Mouse (Mus musculus) thymus, adult 2 months (tissue): Measurements from ENCODE around the gene Dpm3. TPM values are rescaled to one million over a fixed set of nuclear protein-coding genes. Genes with fewer than 3 reads are reported as not detected.

Source experiments
- DNase-seq: peaks from one replicate; pipeline ENCODE4 v3.0.0; 2021
- H3K27ac ChIP-seq: fragments of 200-500 bp; 2 replicates; pipeline ENCODE4 v1.5.1; 2012; ENCODE audit warnings: low read length, control low read depth; ENCODE audit not compliant: control insufficient read depth, insufficient read depth
- H3K27me3 ChIP-seq: fragments of 200-500 bp; 2 replicates; pipeline ENCODE4 v1.6.1; 2012; ENCODE audit warnings: mild to moderate bottlenecking, low read length, moderate library complexity, mixed read lengths; ENCODE audit not compliant: control insufficient read depth, insufficient read depth
- H3K36me3 ChIP-seq: fragments of 200-500 bp; 2 replicates; pipeline ENCODE4 v1.6.1; 2012; ENCODE audit warnings: mild to moderate bottlenecking, low read length, moderate library complexity; ENCODE audit not compliant: control insufficient read depth, insufficient read depth
- H3K4me1 ChIP-seq: fragments of 200-500 bp; replicated peaks from 2 replicates; pipeline ENCODE4 v1.6.1; 2012; ENCODE audit warnings: low read length; ENCODE audit not compliant: control insufficient read depth, insufficient read depth
- H3K4me3 ChIP-seq: fragments of 200-500 bp; 2 replicates; pipeline ENCODE4 v1.5.1; 2012; ENCODE audit warnings: mild to moderate bottlenecking, low read length, control low read depth, moderate library complexity; ENCODE audit not compliant: control insufficient read depth, insufficient read depth
- CTCF ChIP-seq: fragments of 200-500 bp; IDR thresholded peaks from 2 replicates; pipeline ENCODE4 v1.5.1; 2012; ENCODE audit warnings: mild to moderate bottlenecking, control low read depth, low read length, moderate library complexity, borderline replicate concordance; ENCODE audit not compliant: control insufficient read depth, poor library complexity, insufficient read depth; ENCODE audit errors: extremely low read depth
- POLR2A ChIP-seq: fragments of 200-500 bp; IDR thresholded peaks from 2 replicates; pipeline ENCODE4 v1.6.1; 2012; ENCODE audit warnings: mild to moderate bottlenecking, low read length, control low read depth, moderate library complexity; ENCODE audit not compliant: control insufficient read depth, poor library complexity, insufficient read depth; ENCODE audit errors: extremely low read depth
- WGBS: fragments of 180-500 bp; shearing (Covaris S2); methylation state at CpG from one replicate; pipeline ENCODE4 v1.1.7; 2018; 5-methylcytosine and 5-hydroxymethylcytosine counted together
- polyA plus RNA-seq: library from polyadenylated mRNA; depleted of rRNA; stranded (reverse); fragments of >200 nt; gene quantifications from 2 replicates; pipeline ENCODE4 v1.2.3, GENCODE M21; 2012

The Dpm3 gene
- polyA plus RNA-seq, 1 experiment, result 588 TPM

GRCm38 (mm10) chr3:89271760-89272159 is 12.6 kb downstream of the Dpm3 start:
- Histone ChIP-seq H3K27ac (no peak overlapping the region), H3K4me3 (no peak overlapping the region), H3K4me1 (peaks cover 23% of the 10 kb centered on the region), H3K36me3 (no peaks in the 10 kb centered on the region), H3K27me3 (no peaks in the 10 kb centered on the region; the same call in 1 of the 2 replicates)
- DNase-seq, result no peak
- WGBS, result 90% methylated on average over 6 of the region's 6 CpGs
- TF ChIP-seq POLR2A, result no peak
- TF ChIP-seq CTCF, result no peak

GRCm38 (mm10) chr3:89276061-89276460 is 16.9 kb downstream of the Dpm3 start:
- H3K27me3 ChIP-seq, result peaks cover 13% of the 10 kb centered on the region; the same call in 1 of the 2 replicates
- H3K4me1 ChIP-seq, result peaks cover 10% of the 10 kb centered on the region
- H3K4me3 ChIP-seq, result no peak overlapping the region
- H3K27ac ChIP-seq, result no peak overlapping the region
- no peak for DNase-seq
- TF ChIP-seq POLR2A (no peak), CTCF (no peak)
- WGBS, result 95% methylated on average over 13 of the region's 13 CpGs
- no peaks in the 10 kb centered on the region for H3K36me3 ChIP-seq

- H3K4me3 ChIP-seq, result no peak overlapping the region
- no peak for DNase-seq
- TF ChIP-seq CTCF (no peak), POLR2A (no peak)
- peaks cover 21% of the 10 kb centered on the region for H3K27me3 ChIP-seq
- 77% methylated on average over 14 of the region's 14 CpGs for WGBS
- no peaks in the 10 kb centered on the region for H3K36me3 ChIP-seq
- H3K4me1 ChIP-seq, result peaks cover 13% of the 10 kb centered on the region
- no peak overlapping the region for H3K27ac ChIP-seq
These were observed 18.3 kb downstream of the Dpm3 start for GRCm38 (mm10) chr3:89277281-89278021.

- peak overlapping the region; percentile 3; the same call in 1 of the 2 replicates for H3K4me3 ChIP-seq
- DNase-seq, result no peak
- WGBS, result 93% methylated on average over 7 of the region's 7 CpGs
These were observed 18.9 kb downstream of the Dpm3 start for GRCm38 (mm10) chr3:89278107-89278506.

GRCm38 (mm10) chr3:89278643-89279042 is 19.5 kb downstream of the Dpm3 start:
- TF ChIP-seq CTCF (no peak), POLR2A (no peak)
- Histone ChIP-seq H3K4me1 (peaks cover 13% of the 10 kb centered on the region), H3K27me3 (peaks cover 21% of the 10 kb centered on the region), H3K4me3 (no peak overlapping the region), H3K27ac (no peak overlapping the region), H3K36me3 (no peaks in the 10 kb centered on the region)
- DNase-seq, result no peak
- WGBS, result 58% methylated on average over 8 of the region's 8 CpGs

More at GRCm38 (mm10) chr3:89278107-89278506, 18.9 kb downstream of the Dpm3 start:
- H3K36me3 ChIP-seq, result no peaks in the 10 kb centered on the region
- TF ChIP-seq CTCF (no peak), POLR2A (no peak)
- peaks cover 21% of the 10 kb centered on the region for H3K27me3 ChIP-seq
- peaks cover 13% of the 10 kb centered on the region for H3K4me1 ChIP-seq
- no peak overlapping the region for H3K27ac ChIP-seq

GRCm38 (mm10) chr3:89279153-89279890 is 20.2 kb downstream of the Dpm3 start:
- WGBS, result 12% methylated on average over 35 of the region's 35 CpGs

More at GRCm38 (mm10) chr3:89279153-89279890, 20.2 kb downstream of the Dpm3 start:
- no peak for TF ChIP-seq POLR2A
- no peak for TF ChIP-seq CTCF
- Histone ChIP-seq H3K4me1 (peaks cover 13% of the 10 kb centered on the region), H3K27ac (no peak overlapping the region), H3K4me3 (peak overlapping the region; percentile 19; the same call in 1 of the 2 replicates), H3K27me3 (peaks cover 21% of the 10 kb centered on the region), H3K36me3 (no peaks in the 10 kb centered on the region)
- DNase-seq, result peak; percentile 14
